Mouse (Mus musculus) MEL (cell line): ENCODE measurements around the gene Kank1.

Experiments used
- BHLHE40 ChIP-seq: IDR thresholded peaks from 2 replicates; pipeline ENCODE4 v1.6.1; 2012; ENCODE audit warnings: low read depth, mild to moderate bottlenecking, inconsistent platforms, low read length, improper control_type of control experiment, borderline replicate concordance
- CHD1 ChIP-seq: IDR thresholded peaks from 2 replicates; pipeline ENCODE4 v1.6.1; 2012; ENCODE audit warnings: low read depth, mild to moderate bottlenecking, inconsistent platforms, low read length, improper control_type of control experiment
- CHD2 ChIP-seq: IDR thresholded peaks from 2 replicates; pipeline ENCODE4 v1.6.1; 2011; ENCODE audit warnings: low read length, improper control_type of control experiment
- CTCF ChIP-seq, 3 experiments: IDR thresholded peaks in 2 of 3; conservative IDR thresholded peaks in 1 of 3; 2 replicates each; pipeline ENCODE4 v1.5.1; 2011 to 2012; ENCODE audit warnings: low read length in 3 of 3, low read depth in 2 of 3, mild to moderate bottlenecking in 2 of 3, improper control_type of control experiment in 1 of 3, inconsistent platforms in 1 of 3, mixed read lengths in 1 of 3, moderate library complexity in 1 of 3; ENCODE audit not compliant: control insufficient read depth in 1 of 3, insufficient read depth in 1 of 3, poor library complexity in 1 of 3, severe bottlenecking in 1 of 3
- HCFC1 ChIP-seq: IDR thresholded peaks from 2 replicates; pipeline ENCODE4 v1.6.1; 2012; ENCODE audit warnings: low read depth, mild to moderate bottlenecking, inconsistent platforms, low read length, improper control_type of control experiment, moderate library complexity
- MAX ChIP-seq: IDR thresholded peaks from 2 replicates; pipeline ENCODE4 v1.6.1; 2011; ENCODE audit warnings: low read length, improper control_type of control experiment
- NRF1 ChIP-seq: IDR thresholded peaks from 2 replicates; pipeline ENCODE4 v1.6.1; 2014; ENCODE audit warnings: low read depth, mild to moderate bottlenecking, inconsistent platforms, low read length, improper control_type of control experiment, moderate library complexity; ENCODE audit not compliant: poor library complexity, insufficient read depth, severe bottlenecking
- POLR2A ChIP-seq, 2 experiments: IDR thresholded peaks; 2 replicates each; pipeline ENCODE4 v1.6.1; 2011 to 2012; ENCODE audit warnings: low read length in 2 of 2, mild to moderate bottlenecking in 2 of 2, control low read depth in 1 of 2, improper control_type of control experiment in 1 of 2, low read depth in 1 of 2, moderate library complexity in 1 of 2; ENCODE audit not compliant: control insufficient read depth in 1 of 2, insufficient read depth in 1 of 2, poor library complexity in 1 of 2
- POLR2AphosphoS2 ChIP-seq: IDR thresholded peaks from 2 replicates; pipeline ENCODE4 v1.6.1; 2011; ENCODE audit warnings: low read length, improper control_type of control experiment
- POLR2AphosphoS5 ChIP-seq: IDR thresholded peaks from 2 replicates; pipeline ENCODE4 v1.6.1; 2012; ENCODE audit warnings: low read depth, borderline replicate concordance, mild to moderate bottlenecking, inconsistent platforms, low read length, moderate library complexity, mixed read lengths
- RAD21 ChIP-seq: IDR thresholded peaks from 2 replicates; pipeline ENCODE4 v1.6.1; 2011; ENCODE audit warnings: mild to moderate bottlenecking, low read depth, low read length, improper control_type of control experiment
- SMC3 ChIP-seq: IDR thresholded peaks from 2 replicates; pipeline ENCODE4 v1.6.1; 2011; ENCODE audit warnings: low read depth, low read length, improper control_type of control experiment
- ZC3H11A ChIP-seq: IDR thresholded peaks from 2 replicates; pipeline ENCODE4 v1.6.1; 2012; ENCODE audit warnings: low read depth, mild to moderate bottlenecking, inconsistent platforms, low read length, improper control_type of control experiment
- ZMIZ1 ChIP-seq: IDR thresholded peaks from 2 replicates; pipeline ENCODE4 v1.6.1; 2012; ENCODE audit warnings: low read depth, mild to moderate bottlenecking, inconsistent platforms, low read length, improper control_type of control experiment, moderate library complexity

- TF ChIP-seq SMC3: no peak
- TF ChIP-seq CHD1: no peak
- TF ChIP-seq POLR2AphosphoS2: no peak
- no peak for TF ChIP-seq CHD2
- TF ChIP-seq MAX: no peak
- TF ChIP-seq RAD21: no peak
- no peak for TF ChIP-seq POLR2AphosphoS5
- TF ChIP-seq NRF1: no peak
- no peak for TF ChIP-seq HCFC1
- TF ChIP-seq ZC3H11A: no peak
- no peak for TF ChIP-seq ZMIZ1
- TF ChIP-seq CTCF (IDR thresholded peaks at IDR 0.05 in 2 of 3, conservative IDR thresholded peaks at IDR 0.05 in 1 of 3; ENCODE audit: control insufficient read depth in 1 of 3, insufficient read depth in 1 of 3, low read depth in 2 of 3, low read length in 3 of 3, poor library complexity in 1 of 3, severe bottlenecking in 1 of 3): no peak
- no peak for TF ChIP-seq POLR2A (IDR thresholded peaks at IDR 0.05; ENCODE audit: control insufficient read depth in 1 of 2, insufficient read depth in 1 of 2, low read depth in 1 of 2, low read length in 2 of 2, poor library complexity in 1 of 2)
- no peak for TF ChIP-seq BHLHE40
Observed at GRCm38 (mm10) chr19:25435412-25435811, 198.6 kb downstream of the Kank1 start.
